Comparison of ENCODE assay signal across 20 mouse cellular contexts in the genomic region with DNA sequence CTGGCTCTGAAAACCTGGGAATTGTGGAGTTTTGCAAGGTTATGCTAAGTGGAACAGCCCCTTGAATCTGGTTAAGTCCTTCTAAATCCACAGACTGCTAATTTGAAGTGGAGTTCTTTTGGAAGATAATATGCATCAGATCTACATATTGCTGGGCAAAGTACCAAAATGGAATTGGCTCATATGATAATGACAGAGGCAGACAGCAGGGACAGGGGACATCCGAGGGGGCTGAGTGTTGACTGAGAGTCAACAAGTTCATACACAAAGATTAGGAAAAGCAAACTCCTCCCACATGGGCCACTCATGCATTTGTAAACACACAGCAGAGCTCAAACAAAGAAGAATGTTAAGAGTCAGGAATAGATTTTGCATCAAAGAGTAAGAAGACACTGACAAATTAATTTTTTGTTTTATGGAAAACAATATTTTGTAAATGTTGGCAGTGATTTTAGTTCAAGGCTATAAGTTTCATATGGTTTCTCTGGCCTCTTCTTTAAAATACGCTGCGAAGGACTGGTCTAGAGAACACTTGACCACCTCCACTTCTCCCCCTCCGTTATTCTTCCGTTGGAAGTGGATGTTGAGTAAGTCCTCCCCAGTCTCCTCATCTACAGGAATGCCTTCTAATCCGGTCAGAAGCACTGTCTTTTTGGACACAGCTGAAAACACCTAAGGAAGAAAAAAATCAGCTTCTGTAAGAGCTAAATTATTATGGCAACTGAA. TPM values are rescaled to one million over a fixed set of nuclear protein-coding genes. Genes with fewer than 3 reads are reported as not detected.
DNase-seq lines count a peak whose midpoint lies in the region; ATAC-seq and TF ChIP-seq lines count a peak whose summit lies in the region.
"Had no signal": no experiment of that assay in that cellular context is flagged by ENCODE, and none has a peak within 500 bp of the region (broad histone marks: within the 10 kb centered on the region; RNA-seq: fewer than 3 reads in every experiment).

No protein-coding gene starts in this region.

- no peak overlapping the region for H3K9ac ChIP-seq in forebrain, postnatal 0 days
- H3K9ac ChIP-seq in forebrain, embryonic 12.5 days: no peak overlapping the region
- no peak overlapping the region for H3K9ac ChIP-seq in lung, postnatal 0 days (replicated peaks; ENCODE audit: low read depth)
- no peak overlapping the region for H3K9ac ChIP-seq in stomach, postnatal 0 days (ENCODE audit: low read length)
- H3K9ac ChIP-seq in intestine, embryonic 16.5 days (ENCODE audit: low read depth, low read length): no peak overlapping the region
- H3K9ac ChIP-seq: hindbrain, embryonic 12.5 days; limb, embryonic 13.5 days; liver, embryonic 14.5 days; neural tube, embryonic 15.5 days; stomach, embryonic 15.5 days had no signal

- no peak for TF ChIP-seq CTCF in forebrain, postnatal 0 days (IDR thresholded peaks at IDR 0.05; ENCODE audit: low read depth)
- no peak for TF ChIP-seq CTCF in lung, postnatal 0 days (IDR thresholded peaks at IDR 0.05)
- no peak for TF ChIP-seq CTCF in stomach, postnatal 0 days (IDR thresholded peaks at IDR 0.05; ENCODE audit: low read depth)

- no peaks in the 10 kb centered on the region for H3K9me3 ChIP-seq in forebrain, postnatal 0 days (ENCODE audit: low read length)
- H3K9me3 ChIP-seq in forebrain, embryonic 12.5 days: no peaks in the 10 kb centered on the region
- no peaks in the 10 kb centered on the region for H3K9me3 ChIP-seq in lung, postnatal 0 days (ENCODE audit: low read length)
- no peaks in the 10 kb centered on the region for H3K9me3 ChIP-seq in stomach, postnatal 0 days (ENCODE audit: control insufficient read depth, low read length)
- H3K9me3 ChIP-seq in intestine, embryonic 16.5 days (ENCODE audit: control insufficient read depth, low read length): no peaks in the 10 kb centered on the region
- H3K9me3 ChIP-seq: heart, embryonic 10.5 days; limb, embryonic 13.5 days; neural tube, embryonic 15.5 days; stomach, embryonic 15.5 days had no signal

- ATAC-seq in forebrain, postnatal 0 days: peak; percentile 67
- no peak for ATAC-seq in forebrain, embryonic 12.5 days (ENCODE audit: low FRiP score)
- ATAC-seq in lung, postnatal 0 days: peak; percentile 80
- peak; percentile 36; the same call in 1 of the 2 replicates for ATAC-seq in common myeloid progenitor, adult 5-6 weeks (replicated peaks; ENCODE audit: low read depth, poor library complexity, severe bottlenecking)
- peak; percentile 53; the same call in 1 of the 2 replicates for ATAC-seq in stomach, postnatal 0 days (ENCODE audit: low FRiP score, low TSS enrichment)
- ATAC-seq in intestine, embryonic 16.5 days: no peak

- peak; percentile 64 for DNase-seq in forebrain, postnatal 0 days
- peak; percentile 77 for DNase-seq in lung, postnatal 0 days (ENCODE audit: low spot score)
- DNase-seq in lung, postnatal 25 days (ENCODE audit: low spot score): no peak
- no peak for DNase-seq in stomach, postnatal 0 days (ENCODE audit: low spot score)
- DNase-seq: adrenal gland, adult 8-10 months; B cell, adult 2 months; cerebellum, adult 9-11 months; embryo, embryonic 11 days; gastrocnemius, adult 2 months; midbrain, embryonic 14.5 days had no signal

- no peak for TF ChIP-seq EP300 in lung, postnatal 0 days (IDR thresholded peaks at IDR 0.05)
- no peak for TF ChIP-seq EP300 in stomach, postnatal 0 days (optimal IDR thresholded peaks at IDR 0.05)

- no peaks in the 10 kb centered on the region for H3K27me3 ChIP-seq in forebrain, postnatal 0 days (ENCODE audit: insufficient read depth, low read length)
- H3K27me3 ChIP-seq in forebrain, embryonic 12.5 days: no peaks in the 10 kb centered on the region
- no peaks in the 10 kb centered on the region for H3K27me3 ChIP-seq in lung, postnatal 0 days (replicated peaks; ENCODE audit: insufficient read depth, low read length)
- no peaks in the 10 kb centered on the region for H3K27me3 ChIP-seq in stomach, postnatal 0 days (ENCODE audit: control insufficient read depth, insufficient read depth, low read length)
- H3K27me3 ChIP-seq in intestine, embryonic 16.5 days (replicated peaks; ENCODE audit: control insufficient read depth, insufficient read depth, low read length): no peaks in the 10 kb centered on the region
- H3K27me3 ChIP-seq: hindbrain, embryonic 12.5 days; limb, embryonic 13.5 days; neural tube, embryonic 15.5 days; stomach, embryonic 15.5 days had no signal

- WGBS in forebrain, postnatal 0 days: 77% methylated on average over 6 of the region's 6 CpGs
- 88% methylated on average over 6 of the region's 6 CpGs for WGBS in forebrain, embryonic 12.5 days
- WGBS in lung, postnatal 0 days: 32% methylated on average over 6 of the region's 6 CpGs
- WGBS in stomach, postnatal 0 days: 50% methylated on average over 6 of the region's 6 CpGs
- 72% methylated on average over 6 of the region's 6 CpGs for WGBS in intestine, embryonic 16.5 days

- no peaks in the 10 kb centered on the region for H3K36me3 ChIP-seq in forebrain, postnatal 0 days (ENCODE audit: insufficient read depth)
- H3K36me3 ChIP-seq in forebrain, embryonic 12.5 days (replicated peaks): no peaks in the 10 kb centered on the region
- no peaks in the 10 kb centered on the region for H3K36me3 ChIP-seq in lung, postnatal 0 days (ENCODE audit: insufficient read depth, low read length)
- no peaks in the 10 kb centered on the region for H3K36me3 ChIP-seq in stomach, postnatal 0 days (ENCODE audit: control insufficient read depth, insufficient read depth, low read length)
- H3K36me3 ChIP-seq in intestine, embryonic 16.5 days (ENCODE audit: control insufficient read depth, insufficient read depth, low read length): no peaks in the 10 kb centered on the region
- H3K36me3 ChIP-seq: heart, embryonic 10.5 days; hindbrain, embryonic 12.5 days; limb, embryonic 13.5 days; neural tube, embryonic 15.5 days; stomach, embryonic 15.5 days had no signal

- H3K4me2 ChIP-seq in forebrain, postnatal 0 days (ENCODE audit: low read depth): no peak overlapping the region
- no peak overlapping the region for H3K4me2 ChIP-seq in forebrain, embryonic 12.5 days
- no peak overlapping the region for H3K4me2 ChIP-seq in lung, postnatal 0 days (replicated peaks; ENCODE audit: low read depth, low read length)
- no peak overlapping the region for H3K4me2 ChIP-seq in stomach, postnatal 0 days (replicated peaks; ENCODE audit: low read depth)
- no peak overlapping the region for H3K4me2 ChIP-seq in intestine, embryonic 16.5 days (ENCODE audit: low read depth, low read length)
- H3K4me2 ChIP-seq: hindbrain, embryonic 12.5 days; limb, embryonic 13.5 days; neural tube, embryonic 15.5 days; stomach, embryonic 15.5 days had no signal

- H3K4me3 ChIP-seq in forebrain, postnatal 0 days (ENCODE audit: low read depth, low read length): no peak overlapping the region
- no peak overlapping the region for H3K4me3 ChIP-seq in forebrain, embryonic 12.5 days (replicated peaks)
- no peak overlapping the region for H3K4me3 ChIP-seq in lung, postnatal 0 days (ENCODE audit: low read depth, low read length)
- H3K4me3 ChIP-seq in stomach, postnatal 0 days (ENCODE audit: low read depth, low read length): no peak overlapping the region
- no peak overlapping the region for H3K4me3 ChIP-seq in intestine, embryonic 16.5 days (ENCODE audit: low read length)
- H3K4me3 ChIP-seq: gastrocnemius, adult 2 months; heart, embryonic 10.5 days; hindbrain, embryonic 12.5 days; limb, embryonic 13.5 days; myocyte; neural tube, embryonic 15.5 days; stomach, embryonic 15.5 days had no signal

- H3K27ac ChIP-seq in forebrain, postnatal 0 days (ENCODE audit: low read depth, low read length): no peak overlapping the region
- H3K27ac ChIP-seq in forebrain, embryonic 12.5 days: no peak overlapping the region
- no peak overlapping the region for H3K27ac ChIP-seq in lung, postnatal 0 days (ENCODE audit: low read length)
- no peak overlapping the region for H3K27ac ChIP-seq in stomach, postnatal 0 days (replicated peaks)
- no peak overlapping the region for H3K27ac ChIP-seq in intestine, embryonic 16.5 days (ENCODE audit: low read length)
- H3K27ac ChIP-seq: gastrocnemius, adult 2 months; heart, embryonic 10.5 days; hindbrain, embryonic 12.5 days; limb, embryonic 13.5 days; liver, embryonic 14.5 days; neural tube, embryonic 15.5 days; stomach, embryonic 15.5 days had no signal

- no peaks in the 10 kb centered on the region for H3K4me1 ChIP-seq in forebrain, postnatal 0 days (ENCODE audit: insufficient read depth)
- H3K4me1 ChIP-seq in forebrain, embryonic 12.5 days: no peaks in the 10 kb centered on the region
- no peaks in the 10 kb centered on the region for H3K4me1 ChIP-seq in lung, postnatal 0 days (ENCODE audit: insufficient read depth, low read depth, low read length)
- H3K4me1 ChIP-seq in stomach, postnatal 0 days (replicated peaks; ENCODE audit: control insufficient read depth, insufficient read depth): no peaks in the 10 kb centered on the region
- no peaks in the 10 kb centered on the region for H3K4me1 ChIP-seq in intestine, embryonic 16.5 days (ENCODE audit: control insufficient read depth, insufficient read depth, low read length)
- H3K4me1 ChIP-seq: heart, embryonic 10.5 days; hindbrain, embryonic 12.5 days; limb, embryonic 13.5 days; neural tube, embryonic 15.5 days; stomach, embryonic 15.5 days had no signal

RNA-seq across cellular contexts. Expression of a gene that starts 13.3 kb away (rescaled TPM):
- total RNA-seq in forebrain, postnatal 0 days (2014; rRNA removed): 13.7 and 14.4 TPM in 2 replicates
- polyA plus RNA-seq in forebrain, postnatal 0 days (2015; fragmentation: Nextera tagmentation; extraction: Ambion mirVana): 13.8 and 15.0 TPM in 2 replicates
- polyA plus RNA-seq in forebrain, embryonic 12.5 days (2016; fragmentation: Nextera tagmentation; extraction: Ambion mirVana): 5.4 and 6.8 TPM in 2 replicates
- 14.7 and 17.0 TPM in 2 replicates for polyA plus RNA-seq in lung, postnatal 0 days (2015; fragmentation: Nextera tagmentation; extraction: Ambion mirVana)
- total RNA-seq in common myeloid progenitor, adult 5-6 weeks (2017): 45.1 and 45.4 TPM in 2 replicates
- 8.0 and 8.4 TPM in 2 replicates for polyA plus RNA-seq in stomach, postnatal 0 days (2015; fragmentation: Nextera tagmentation; extraction: Ambion mirVana)
- 8.3 and 9.3 TPM in 2 replicates for polyA plus RNA-seq in intestine, embryonic 16.5 days (2015; fragmentation: Nextera tagmentation; extraction: Ambion mirVana)

RNA-seq across cellular contexts. Expression of a gene that starts 25.0 kb away (rescaled TPM):
- total RNA-seq in forebrain, postnatal 0 days (2014; rRNA removed): 2.7 and 3.0 TPM in 2 replicates
- polyA plus RNA-seq in forebrain, postnatal 0 days (2015; fragmentation: Nextera tagmentation; extraction: Ambion mirVana): 7.3 TPM in 2 replicates
- 4.8 and 5.6 TPM in 2 replicates for polyA plus RNA-seq in forebrain, embryonic 12.5 days (2016; fragmentation: Nextera tagmentation; extraction: Ambion mirVana)
- 36.6 and 38.4 TPM in 2 replicates for polyA plus RNA-seq in lung, postnatal 0 days (2015; fragmentation: Nextera tagmentation; extraction: Ambion mirVana)
- 63.2 and 77.3 TPM in 2 replicates for total RNA-seq in common myeloid progenitor, adult 5-6 weeks (2017)
- polyA plus RNA-seq in stomach, postnatal 0 days (2015; fragmentation: Nextera tagmentation; extraction: Ambion mirVana): 24.8 and 27.1 TPM in 2 replicates
- 18.7 and 21.4 TPM in 2 replicates for polyA plus RNA-seq in intestine, embryonic 16.5 days (2015; fragmentation: Nextera tagmentation; extraction: Ambion mirVana)

Comparison
In these comparisons a context has a peak if more than half of its experiments do, and no peak if none do; other contexts are left out.
1. ATAC-seq: peak in forebrain, postnatal 0 days (single experiment), lung, postnatal 0 days (single experiment), common myeloid progenitor, adult 5-6 weeks (single experiment) and stomach, postnatal 0 days (single experiment); none in forebrain, embryonic 12.5 days (single experiment) and intestine, embryonic 16.5 days (single experiment).
2. DNase-seq: peak in forebrain, postnatal 0 days (single experiment) and lung, postnatal 0 days (single experiment); none in lung, postnatal 25 days (single experiment) and stomach, postnatal 0 days (single experiment).